Mouse (Mus musculus): ENCODE data around the gene Dchs1.

GRCm38 (mm10) chr7:105777797-105778552 lies 9.5 kb downstream of the Dchs1 start:
- TF ChIP-seq CTCF (IDR thresholded peaks at IDR 0.05; ENCODE audit: control insufficient read depth, insufficient read depth, insufficient replicate concordance, low read depth, low read length): no peak
- TF ChIP-seq POLR2A (IDR thresholded peaks at IDR 0.05; ENCODE audit: control insufficient read depth, low read depth, low read length): no peak
